Mouse (Mus musculus) limb, embryonic 11.5 days (tissue): ENCODE measurements around the gene Ano10. TPM values are rescaled to one million over a fixed set of nuclear protein-coding genes. Genes with fewer than 3 reads are reported as not detected.

ENCODE experiments used
- ATAC-seq: fragments of 200-750 bp; cut with Nextera tagmentation; 2 replicates; pipeline ENCODE4 v1.8.0; 2017; ENCODE audit warnings: low read depth; ENCODE audit not compliant: insufficient number of reproducible peaks, low FRiP score, low TSS enrichment
- DNase-seq: peaks from one replicate; pipeline ENCODE4 v3.0.0-alpha.2; 2015; ENCODE audit warnings: low spot score
- H3K27ac ChIP-seq: fragments of 300-500 bp; sonication (generic); replicated peaks from 2 replicates; pipeline ENCODE4 v1.5.1; 2014; ENCODE audit warnings: low read depth, mild to moderate bottlenecking, low read length
- H3K27me3 ChIP-seq: fragments of 300-500 bp; sonication (generic); 2 replicates; pipeline ENCODE4 v1.6.1; 2014; ENCODE audit warnings: mild to moderate bottlenecking, low read length, mixed read lengths; ENCODE audit not compliant: control insufficient read depth, insufficient read depth
- H3K36me3 ChIP-seq: fragments of 300-500 bp; sonication (generic); 2 replicates; pipeline ENCODE4 v1.6.1; 2014; ENCODE audit warnings: mild to moderate bottlenecking, low read length, moderate library complexity, mixed read lengths; ENCODE audit not compliant: control insufficient read depth, insufficient read depth
- H3K4me1 ChIP-seq: fragments of 300-500 bp; sonication (generic); 2 replicates; pipeline ENCODE4 v1.6.1; 2014; ENCODE audit warnings: low read length, mixed read lengths; ENCODE audit not compliant: control insufficient read depth, insufficient read depth
- H3K4me2 ChIP-seq: fragments of 300-500 bp; sonication (generic); 2 replicates; pipeline ENCODE4 v1.6.1; 2014; ENCODE audit warnings: low read depth, mild to moderate bottlenecking, moderate library complexity; ENCODE audit not compliant: severe bottlenecking
- H3K4me3 ChIP-seq: fragments of 300-500 bp; sonication (generic); 2 replicates; pipeline ENCODE4 v1.5.1; 2014; ENCODE audit warnings: low read depth, low read length
- H3K9ac ChIP-seq: fragments of 300-500 bp; sonication (generic); 2 replicates; pipeline ENCODE4 v1.6.1; 2014; ENCODE audit warnings: mild to moderate bottlenecking, low read length
- H3K9me3 ChIP-seq: fragments of 300-500 bp; sonication (generic); 2 replicates; pipeline ENCODE4 v1.6.1; 2016; ENCODE audit warnings: low read length; ENCODE audit not compliant: control insufficient read depth
- WGBS: fragments of 180-500 bp; shearing (Covaris S2); extraction: QIAGEN DNeasy Blood & Tissue Kit; methylation state at CpG from one replicate; pipeline ENCODE4 v1.1.7; 2014; 5-methylcytosine and 5-hydroxymethylcytosine counted together
- polyA plus RNA-seq: library from polyadenylated mRNA; unstranded; fragments of >200 nt; fragmentation: Nextera tagmentation; extraction: Ambion mirVana; gene quantifications from 2 replicates; pipeline ENCODE4 v1.2.1, GENCODE M21; 2014

Ano10 gene
- polyA plus RNA-seq, 1 experiment from 2014 or later, result 26.8 TPM

DNA sequence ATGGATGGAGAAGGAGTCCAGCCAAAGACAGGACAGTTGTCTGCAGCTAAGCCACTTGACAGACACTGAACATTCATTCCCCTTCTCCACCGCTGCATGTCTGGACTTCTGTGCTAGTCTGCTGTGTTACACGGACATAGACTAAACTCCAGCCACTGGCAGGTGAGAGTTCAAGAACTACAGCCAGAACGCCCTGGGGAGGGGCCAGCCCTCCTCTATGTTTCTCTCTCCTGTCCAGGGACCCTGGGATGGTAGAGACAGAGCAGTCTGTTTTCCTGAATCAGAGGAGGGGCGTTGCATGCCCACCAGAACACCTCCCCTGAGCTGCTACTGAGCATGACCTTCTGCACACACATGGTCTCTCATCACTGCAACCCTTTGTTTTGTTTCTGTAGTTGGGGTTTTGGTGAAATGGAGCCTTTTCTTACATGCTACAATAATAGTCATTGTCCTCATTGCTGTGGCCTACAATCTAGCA is 8.4 kb downstream of the Ano10 start:
- H3K9ac ChIP-seq, result no peak overlapping the region
- no peak for ATAC-seq
- H3K36me3 ChIP-seq, result no peaks in the 10 kb centered on the region
- H3K4me1 ChIP-seq, result no peaks in the 10 kb centered on the region
- no peaks in the 10 kb centered on the region for H3K27me3 ChIP-seq
- DNase-seq, result no peak
- H3K27ac ChIP-seq, result 0 out of 2 replicates have a peak overlapping the region, but pooled peaks have one; percentile 2
- 36% methylated on average over 4 of the region's 4 CpGs for WGBS
- H3K4me3 ChIP-seq, result no peak overlapping the region
- no peaks in the 10 kb centered on the region for H3K9me3 ChIP-seq
- H3K4me2 ChIP-seq, result no peak overlapping the region

DNA sequence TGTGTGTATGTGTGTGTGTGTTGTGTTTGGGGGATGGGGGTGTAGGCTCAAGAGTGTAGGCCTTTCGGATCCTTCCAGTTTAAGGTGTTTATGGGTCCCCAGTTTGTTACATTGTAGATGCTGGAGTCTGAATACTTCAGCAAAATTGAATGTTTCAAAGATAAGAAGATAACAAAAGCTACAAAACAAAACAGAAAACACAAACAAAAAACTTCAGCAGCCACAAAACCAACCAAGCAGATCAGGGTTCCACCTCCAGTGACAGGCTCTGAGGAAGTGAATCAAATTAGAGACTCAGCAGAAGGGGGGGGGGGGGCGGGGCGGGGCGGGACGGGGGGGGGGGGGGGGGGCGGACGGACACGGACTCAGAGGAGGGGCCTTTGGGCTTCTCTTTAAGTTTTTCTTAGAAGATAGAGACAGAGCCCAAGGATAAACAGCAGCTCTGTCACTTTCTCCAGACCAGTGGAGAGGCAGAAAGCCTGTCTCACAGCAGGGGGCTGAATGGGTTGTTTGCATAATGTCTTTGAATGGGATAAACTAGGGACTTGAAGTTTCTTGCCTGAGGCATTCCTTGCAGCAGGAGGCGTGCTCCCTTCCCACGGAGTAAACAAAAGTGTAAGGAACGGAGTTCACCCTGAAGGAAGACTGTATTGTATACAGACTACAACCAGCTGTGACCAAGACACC is 8.9 kb downstream of the Ano10 start:
- no peaks in the 10 kb centered on the region for H3K27me3 ChIP-seq
- H3K4me1 ChIP-seq, result no peaks in the 10 kb centered on the region
- ATAC-seq, result 0 out of 2 replicates have a peak, but pooled peaks have one; percentile 31
- H3K4me3 ChIP-seq, result no peak overlapping the region
- no peaks in the 10 kb centered on the region for H3K36me3 ChIP-seq
- 14% methylated on average over 8 of the region's 11 CpGs for WGBS
- peak; percentile 55 for DNase-seq
- H3K27ac ChIP-seq, result no peak overlapping the region
- no peaks in the 10 kb centered on the region for H3K9me3 ChIP-seq
- H3K4me2 ChIP-seq, result no peak overlapping the region
- no peak overlapping the region for H3K9ac ChIP-seq

DNA sequence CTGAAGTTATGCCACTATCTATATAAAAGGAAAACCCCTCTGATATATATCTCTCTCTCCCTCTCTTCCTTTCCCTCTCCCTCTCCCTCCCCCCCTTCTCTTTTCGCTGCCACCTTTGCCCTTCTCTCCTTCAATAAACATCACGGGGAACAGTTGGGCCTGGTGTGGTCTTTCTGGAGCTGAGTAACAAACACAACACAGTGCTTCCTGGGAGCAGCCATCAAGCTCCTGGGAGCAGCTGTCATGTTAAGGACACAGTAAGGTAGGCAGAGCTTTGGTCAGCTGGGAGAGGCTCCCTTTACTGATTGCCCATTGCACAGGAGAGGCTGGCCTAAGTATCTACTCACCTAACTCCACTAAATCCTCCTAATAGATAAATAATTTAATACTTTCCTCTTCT is 9.5 kb downstream of the Ano10 start:
- Histone ChIP-seq H3K36me3 (no peaks in the 10 kb centered on the region), H3K4me3 (no peak overlapping the region), H3K27me3 (no peaks in the 10 kb centered on the region), H3K4me2 (no peak overlapping the region), H3K9me3 (no peaks in the 10 kb centered on the region), H3K27ac (no peak overlapping the region), H3K9ac (no peak overlapping the region), H3K4me1 (no peaks in the 10 kb centered on the region)
- ATAC-seq (no peak), DNase-seq (no peak)
- 34% methylated on average over 2 of the region's 2 CpGs for WGBS

DNA sequence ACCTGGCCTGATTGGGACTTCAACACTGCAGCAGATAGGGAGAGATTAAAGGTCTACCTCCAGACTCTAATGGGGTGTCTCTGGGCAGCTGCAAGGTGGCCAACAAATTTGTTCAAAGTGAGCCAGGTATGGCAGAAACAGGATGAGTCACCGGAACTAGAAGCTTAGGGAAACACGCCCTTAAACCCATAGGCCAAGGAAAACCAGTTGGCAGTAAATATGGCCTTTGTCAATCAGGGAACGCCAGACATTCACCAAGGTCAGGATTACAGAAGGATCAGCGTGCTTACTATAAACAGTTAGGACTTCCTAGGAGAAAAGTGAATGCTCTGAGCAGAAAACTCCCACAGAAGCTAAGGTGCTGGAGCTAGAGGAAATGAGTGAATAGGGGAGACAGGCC is 13.2 kb downstream of the Ano10 start:
- 87% methylated on average over 4 of the region's 4 CpGs for WGBS
- no peak for DNase-seq
- Histone ChIP-seq H3K4me3 (no peak overlapping the region), H3K9me3 (no peaks in the 10 kb centered on the region), H3K27me3 (no peaks in the 10 kb centered on the region), H3K4me1 (no peaks in the 10 kb centered on the region), H3K4me2 (no peak overlapping the region), H3K9ac (no peak overlapping the region), H3K27ac (no peak overlapping the region), H3K36me3 (no peaks in the 10 kb centered on the region)
- no peak for ATAC-seq

DNA sequence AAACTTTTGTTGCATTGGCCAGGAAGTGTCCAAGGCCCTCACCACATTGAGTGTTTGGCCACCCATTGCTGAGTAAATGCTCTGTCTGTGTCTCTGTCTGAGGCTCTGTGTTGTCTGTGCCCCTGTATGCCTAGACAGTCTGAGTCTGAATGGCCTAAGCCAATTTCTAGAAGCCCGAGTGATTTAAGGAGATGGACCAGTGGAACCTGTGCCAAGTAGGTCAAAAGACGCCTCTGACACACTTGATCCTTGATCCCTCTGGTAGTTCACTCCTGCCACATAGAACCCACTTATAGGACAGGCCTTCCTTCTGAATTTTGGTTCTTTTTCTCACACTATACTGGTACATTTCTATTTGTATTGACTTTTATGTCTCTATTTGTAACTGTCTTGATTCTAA is 17.6 kb downstream of the Ano10 start:
- 95% methylated on average over 2 of the region's 2 CpGs for WGBS
- Histone ChIP-seq H3K9me3 (no peaks in the 10 kb centered on the region), H3K4me1 (no peaks in the 10 kb centered on the region)

DNA sequence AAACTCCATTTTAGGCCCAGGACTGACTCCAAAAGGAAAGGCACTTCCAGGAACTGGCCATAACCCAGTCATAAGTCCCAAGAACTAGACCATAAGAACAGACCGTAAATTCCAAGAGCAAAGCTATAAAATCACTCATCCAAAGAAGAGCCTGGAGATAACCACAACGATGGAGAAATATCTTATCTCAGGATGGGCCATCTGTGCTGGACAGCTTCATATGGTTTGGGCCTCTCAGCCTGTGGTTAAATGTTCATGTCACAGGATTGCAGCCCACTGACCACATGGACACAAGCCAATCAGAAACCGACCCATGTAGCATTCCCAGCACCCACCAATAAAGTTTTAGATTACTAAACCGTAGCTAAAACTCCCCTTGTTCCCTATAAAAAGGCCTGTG is 18.1 kb downstream of the Ano10 start:
- ATAC-seq (no peak), DNase-seq (no peak)
- Histone ChIP-seq H3K27me3 (no peaks in the 10 kb centered on the region), H3K27ac (no peak overlapping the region), H3K36me3 (no peaks in the 10 kb centered on the region; the same call in 1 of the 2 replicates), H3K9ac (no peak overlapping the region), H3K4me2 (no peak overlapping the region), H3K9me3 (no peaks in the 10 kb centered on the region), H3K4me3 (no peak overlapping the region), H3K4me1 (no peaks in the 10 kb centered on the region)
- WGBS, result 85% methylated on average over 4 of the region's 4 CpGs

More for the DNA sequence above, 17.6 kb downstream of the Ano10 start:
- Histone ChIP-seq H3K4me2 (no peak overlapping the region), H3K36me3 (no peaks in the 10 kb centered on the region; the same call in 1 of the 2 replicates), H3K27ac (no peak overlapping the region), H3K9ac (no peak overlapping the region), H3K4me3 (no peak overlapping the region), H3K27me3 (no peaks in the 10 kb centered on the region)
- no peak for ATAC-seq
- no peak for DNase-seq

DNA sequence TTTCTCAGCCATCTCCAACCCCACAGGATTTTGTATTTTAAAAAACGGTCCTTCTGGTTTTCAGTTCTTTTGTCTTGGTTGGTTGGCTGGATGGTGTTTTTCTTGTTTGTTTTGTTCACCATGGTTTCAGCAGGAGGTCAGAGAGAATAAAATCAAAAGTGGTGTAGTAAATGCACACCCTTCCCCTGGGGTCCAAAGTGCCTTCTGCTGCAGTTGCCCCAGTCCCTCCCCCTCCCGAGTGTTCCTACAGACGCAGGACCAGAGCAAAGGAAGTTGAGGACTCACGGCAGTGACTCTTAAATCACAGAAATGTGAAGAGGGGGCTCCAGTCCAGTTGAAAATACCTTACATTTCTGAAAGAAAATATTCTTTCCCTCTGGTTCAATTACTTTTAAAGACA is 19.9 kb downstream of the Ano10 start:
- H3K4me1 ChIP-seq, result no peaks in the 10 kb centered on the region
- no peak overlapping the region for H3K4me3 ChIP-seq
- H3K27ac ChIP-seq, result no peak overlapping the region
- no peak overlapping the region for H3K9ac ChIP-seq
- no peak overlapping the region for H3K4me2 ChIP-seq
- ATAC-seq (no peak), DNase-seq (no peak)
- WGBS, result 79% methylated on average over 4 of the region's 4 CpGs
- no peaks in the 10 kb centered on the region for H3K27me3 ChIP-seq
- no peaks in the 10 kb centered on the region for H3K9me3 ChIP-seq
- H3K36me3 ChIP-seq, result no peaks in the 10 kb centered on the region; the same call in 1 of the 2 replicates

DNA sequence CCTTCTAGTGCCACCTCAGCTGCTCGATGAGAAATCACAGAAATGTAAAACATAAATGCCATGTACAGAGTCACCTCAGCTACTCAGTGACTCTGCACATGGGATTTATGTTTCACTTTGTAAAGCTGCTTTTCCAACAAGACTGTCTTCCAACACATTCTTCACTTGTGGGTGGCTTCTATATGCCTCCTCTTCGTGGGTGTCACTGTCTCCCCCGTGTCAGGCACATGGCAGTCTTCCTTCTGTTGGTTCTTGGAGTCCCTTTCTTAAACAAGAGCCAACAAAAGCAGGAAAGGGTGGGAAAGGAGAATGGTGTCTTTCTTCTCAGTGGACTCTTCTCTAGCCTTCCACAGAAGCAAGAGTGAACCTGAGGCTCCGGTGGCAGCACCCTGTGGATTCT is 20.3 kb downstream of the Ano10 start:
- Histone ChIP-seq H3K27me3 (no peaks in the 10 kb centered on the region), H3K27ac (no peak overlapping the region), H3K4me1 (no peaks in the 10 kb centered on the region), H3K36me3 (no peaks in the 10 kb centered on the region; the same call in 1 of the 2 replicates), H3K4me2 (no peak overlapping the region), H3K9me3 (no peaks in the 10 kb centered on the region), H3K9ac (no peak overlapping the region), H3K4me3 (no peak overlapping the region)
- ATAC-seq (no peak), DNase-seq (no peak)
- 86% methylated on average over 4 of the region's 4 CpGs for WGBS

DNA sequence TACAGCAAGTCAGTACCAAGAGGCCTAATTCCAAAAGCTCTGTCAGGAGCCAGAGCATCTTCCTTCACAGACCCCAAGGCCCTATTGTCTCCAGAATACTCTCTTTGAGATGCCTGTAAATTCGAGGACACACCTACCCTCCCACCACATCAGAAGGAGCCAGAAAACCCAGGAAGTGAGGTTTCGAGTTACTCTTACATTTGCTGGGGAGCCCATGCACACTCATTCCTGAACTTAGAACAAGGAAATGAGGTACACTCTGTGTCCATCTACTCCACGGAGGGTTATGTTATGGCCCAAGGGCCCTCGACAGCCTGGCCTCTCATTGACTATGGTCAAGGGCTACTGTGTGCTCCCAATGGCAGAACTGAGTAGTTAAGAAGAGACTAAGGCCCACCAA is 22.4 kb downstream of the Ano10 start:
- H3K27ac ChIP-seq, result no peak overlapping the region
- H3K4me1 ChIP-seq, result no peaks in the 10 kb centered on the region
- ATAC-seq (no peak), DNase-seq (no peak)
- WGBS, result 68% methylated on average over 4 of the region's 4 CpGs
- no peak overlapping the region for H3K4me2 ChIP-seq
- H3K27me3 ChIP-seq, result no peaks in the 10 kb centered on the region
- no peaks in the 10 kb centered on the region; the same call in 1 of the 2 replicates for H3K36me3 ChIP-seq
- H3K9me3 ChIP-seq, result no peaks in the 10 kb centered on the region
- no peak overlapping the region for H3K4me3 ChIP-seq
- H3K9ac ChIP-seq, result no peak overlapping the region
